Mouse (Mus musculus) midbrain, embryonic 14.5 days (tissue): ENCODE measurements around the gene Tmem115. TPM values are rescaled to one million over a fixed set of nuclear protein-coding genes. Genes with fewer than 3 reads are reported as not detected.

ENCODE experiments used
- ATAC-seq: fragments of 200-750 bp; cut with Nextera tagmentation; 2 replicates; pipeline ENCODE4 v1.8.0; 2017; ENCODE audit warnings: moderate number of reproducible peaks, moderate library complexity; ENCODE audit not compliant: low FRiP score, low TSS enrichment
- DNase-seq: peaks from one replicate; pipeline ENCODE4 v3.0.0-alpha.2; 2015
- H3K27ac ChIP-seq: fragments of 300-500 bp; sonication (generic); replicated peaks from 2 replicates; pipeline ENCODE4 v1.5.1; 2014; ENCODE audit warnings: mild to moderate bottlenecking, low read depth, low read length, moderate library complexity
- H3K27me3 ChIP-seq: fragments of 300-500 bp; sonication (generic); 2 replicates; pipeline ENCODE4 v1.6.1; 2014; ENCODE audit warnings: low read length, control low read depth, mixed read lengths; ENCODE audit not compliant: control insufficient read depth, insufficient read depth
- H3K36me3 ChIP-seq: fragments of 300-500 bp; sonication (generic); 2 replicates; pipeline ENCODE4 v1.6.1; 2014; ENCODE audit warnings: low read length, control low read depth; ENCODE audit not compliant: control insufficient read depth, insufficient read depth
- H3K4me1 ChIP-seq: fragments of 300-500 bp; sonication (generic); 2 replicates; pipeline ENCODE4 v1.6.1; 2014; ENCODE audit warnings: mild to moderate bottlenecking, antibody characterized with exemption, low read length, control low read depth; ENCODE audit not compliant: control insufficient read depth, insufficient read depth
- H3K4me2 ChIP-seq: fragments of 300-500 bp; sonication (generic); 2 replicates; pipeline ENCODE4 v1.6.1; 2014; ENCODE audit warnings: mild to moderate bottlenecking, low read length, moderate library complexity
- H3K4me3 ChIP-seq: fragments of 300-500 bp; sonication (generic); replicated peaks from 2 replicates; pipeline ENCODE4 v1.5.1; 2014; ENCODE audit warnings: low read depth, low read length
- H3K9ac ChIP-seq: fragments of 300-500 bp; sonication (generic); replicated peaks from 2 replicates; pipeline ENCODE4 v1.6.1; 2014; ENCODE audit warnings: mild to moderate bottlenecking, low read length, moderate library complexity
- H3K9me3 ChIP-seq: fragments of 300-500 bp; sonication (generic); 2 replicates; pipeline ENCODE4 v1.6.1; 2016; ENCODE audit warnings: low read length, control low read depth, mixed read lengths; ENCODE audit not compliant: control insufficient read depth
- WGBS: fragments of 180-500 bp; shearing (Covaris S2); extraction: QIAGEN DNeasy Blood & Tissue Kit; methylation state at CpG from one replicate; pipeline ENCODE4 v1.1.7; 2014; 5-methylcytosine and 5-hydroxymethylcytosine counted together
- polyA plus RNA-seq: library from polyadenylated mRNA; unstranded; fragments of >200 nt; fragmentation: Nextera tagmentation; extraction: Ambion mirVana; gene quantifications from 2 replicates; pipeline ENCODE4 v1.2.1, GENCODE M21; 2014

Tmem115 gene
- polyA plus RNA-seq, 1 experiment from 2014 or later = 50.9 TPM

DNA sequence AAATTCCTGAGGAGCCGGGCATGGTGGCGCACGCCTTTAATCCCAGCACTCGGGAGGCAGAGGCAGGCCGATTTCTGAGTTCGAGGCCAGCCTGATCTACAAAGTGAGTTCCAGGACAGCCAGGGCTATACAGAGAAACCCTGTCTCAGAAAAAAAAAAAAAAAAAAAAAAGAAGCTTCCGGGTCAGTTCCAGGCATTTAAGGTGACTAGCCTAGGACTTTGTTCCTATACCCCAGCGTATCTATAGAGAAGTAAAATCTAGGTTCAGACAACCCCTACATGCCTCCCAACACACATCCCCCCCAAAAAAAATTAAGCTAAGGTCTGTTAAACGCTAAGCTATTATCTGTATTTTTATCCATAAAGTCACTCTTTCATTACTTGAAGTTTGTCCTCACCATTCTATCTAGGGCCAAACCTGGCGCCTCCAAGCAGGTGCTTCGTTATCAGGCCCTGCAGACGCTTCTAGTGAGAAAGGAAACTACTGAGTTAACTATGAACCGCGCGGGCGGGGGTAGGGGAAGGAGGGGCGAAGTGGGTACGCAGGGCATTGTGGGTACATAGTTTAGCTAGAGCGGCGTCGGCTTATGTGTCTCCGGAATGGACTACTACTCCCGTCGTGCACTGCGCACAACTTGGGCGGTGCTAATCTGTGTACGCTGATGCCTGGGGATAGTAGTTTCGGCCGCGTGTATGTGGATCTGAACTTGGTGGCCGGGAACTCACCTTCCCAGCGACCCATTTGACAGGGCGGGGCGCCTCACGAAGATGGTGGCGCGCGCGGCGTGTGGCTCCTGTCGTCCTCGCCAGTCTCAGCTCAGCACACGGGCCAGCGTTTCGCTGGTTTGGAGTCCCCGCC lies 53.5 kb downstream of the Tmem115 start, which contains the start of gene Ifrd2:
Ifrd2 (plus strand) TSS at position 669 of the 859 bp plus-strand sequence.
- Histone ChIP-seq H3K27ac (no peak within 1 kb of the TSS), H3K9me3 (no peaks in the 10 kb centered on the region), H3K36me3 (peaks cover 36% of the 10 kb centered on the region), H3K4me1 (peaks cover 9% of the 10 kb centered on the region), H3K4me3 (peak within 1 kb of the TSS; percentile 65), H3K4me2 (peak within 1 kb of the TSS; percentile 89), H3K9ac (peak within 1 kb of the TSS; percentile 54), H3K27me3 (no peaks in the 10 kb centered on the region)
- DNase-seq = peak; percentile 99
- WGBS = 14% methylated on average over 46 of the region's 46 CpGs
- ATAC-seq = peak; percentile 97

DNA sequence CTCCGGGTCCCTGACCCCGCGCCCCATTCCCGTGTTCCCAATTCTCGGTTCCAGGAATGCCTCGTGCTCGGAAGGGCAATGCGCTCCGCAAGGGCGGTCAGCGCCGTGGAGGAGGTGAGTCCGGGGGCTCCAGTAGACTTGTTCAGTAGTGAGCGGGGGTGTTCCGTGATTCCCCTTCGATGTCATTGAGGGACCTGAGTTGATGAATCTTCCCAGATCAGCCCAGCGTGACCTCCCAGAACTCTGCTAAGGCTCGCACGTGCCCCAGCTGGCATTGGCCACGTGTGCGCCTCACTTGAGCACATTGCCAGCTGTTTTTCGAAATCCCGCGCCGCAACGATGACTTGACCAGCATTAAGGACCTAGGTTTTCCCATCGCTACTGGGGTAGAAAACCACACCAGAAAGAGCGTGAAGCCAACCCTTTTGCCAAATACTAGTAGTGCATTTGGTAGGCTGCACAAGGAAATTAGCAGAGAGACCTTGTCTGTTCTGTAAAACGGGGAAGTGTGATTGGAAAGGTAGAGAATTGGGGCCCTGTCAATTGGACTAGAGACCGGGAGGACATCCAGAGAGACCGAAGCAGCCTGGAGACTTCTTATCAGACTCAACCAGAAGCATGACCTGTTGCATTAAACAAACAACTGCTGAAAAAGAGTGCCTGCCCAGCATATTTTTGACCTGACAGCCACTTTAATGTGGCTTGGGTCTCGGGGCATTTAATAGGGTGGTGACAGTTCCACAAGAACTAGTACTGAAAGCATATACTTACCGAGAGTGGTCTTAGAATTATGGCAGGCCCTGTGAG lies 54.3 kb downstream of the Tmem115 start:
- ATAC-seq = peak; percentile 19; the same call in 1 of the 2 replicates

More for the DNA sequence above, 54.3 kb downstream of the Tmem115 start:
- Histone ChIP-seq H3K27ac (no peak overlapping the region), H3K4me2 (peak overlapping the region; percentile 89), H3K4me1 (peaks cover 9% of the 10 kb centered on the region), H3K36me3 (peaks cover 41% of the 10 kb centered on the region), H3K9ac (peak overlapping the region; percentile 54), H3K4me3 (peak overlapping the region; percentile 65), H3K9me3 (no peaks in the 10 kb centered on the region), H3K27me3 (no peaks in the 10 kb centered on the region)
- peak; percentile 56 for DNase-seq
- WGBS = 6% methylated on average over 33 of the region's 33 CpGs

Other genes starting within 250 kb of the Tmem115 start
- gene Mapkapk3, start 244.1 kb upstream of the Tmem115 start, polyA plus RNA-seq = 1.5 and 1.8 TPM in 2 replicates
- gene Cish, start 237.9 kb upstream of the Tmem115 start, polyA plus RNA-seq = 5.0 and 5.5 TPM in 2 replicates
- 20.9 and 21.7 TPM in 2 replicates for gene Hemk1, start 195.6 kb upstream of the Tmem115 start, polyA plus RNA-seq
- 4.1 and 6.3 TPM in 2 replicates for gene 6430571L13Rik, start 193.3 kb upstream of the Tmem115 start, polyA plus RNA-seq
- gene Cacna2d2, start 134.3 kb upstream of the Tmem115 start, polyA plus RNA-seq = 7.9 and 10.6 TPM in 2 replicates
- 35.1 and 49.6 TPM in 2 replicates for gene Cyb561d2, start 8.2 kb downstream of the Tmem115 start, polyA plus RNA-seq
- gene Nprl2, start 8.3 kb downstream of the Tmem115 start, polyA plus RNA-seq = 69.4 and 75.7 TPM in 2 replicates
- gene Zmynd10, start 13.4 kb downstream of the Tmem115 start, polyA plus RNA-seq = 2.2 and 2.5 TPM in 2 replicates
- 35.5 and 40.4 TPM in 2 replicates for gene Rassf1, start 17.6 kb downstream of the Tmem115 start, polyA plus RNA-seq
- gene Tusc2, start 29.3 kb downstream of the Tmem115 start, polyA plus RNA-seq = 119 and 120 TPM in 2 replicates
- 86.8 and 97.7 TPM in 2 replicates for gene Hyal2, start 34.0 kb downstream of the Tmem115 start, polyA plus RNA-seq
- gene Hyal1, start 43.0 kb downstream of the Tmem115 start, polyA plus RNA-seq = 3.4 and 4.9 TPM in 2 replicates
- gene Naa80, start 44.9 kb downstream of the Tmem115 start, polyA plus RNA-seq = 14.1 and 18.2 TPM in 2 replicates
- gene Hyal3, start 46.9 kb downstream of the Tmem115 start, polyA plus RNA-seq = 0.89 and 1.4 TPM in 2 replicates
- gene Ifrd2, start 53.7 kb downstream of the Tmem115 start, polyA plus RNA-seq = 14.5 and 15.7 TPM in 2 replicates
- 1.5 and 3.2 TPM in 2 replicates for gene Sema3b, start 75.3 kb downstream of the Tmem115 start, polyA plus RNA-seq
- gene Gnai2, start 101.4 kb downstream of the Tmem115 start, polyA plus RNA-seq = 284 and 326 TPM in 2 replicates
- gene Slc38a3, start 135.6 kb downstream of the Tmem115 start, polyA plus RNA-seq = 20.4 and 31.9 TPM in 2 replicates
- 0.97 and 2.0 TPM in 2 replicates for gene Gnat1, start 145.8 kb downstream of the Tmem115 start, polyA plus RNA-seq
- gene Sema3f, start 176.5 kb downstream of the Tmem115 start, polyA plus RNA-seq = 34.0 and 37.0 TPM in 2 replicates
- 190 and 241 TPM in 2 replicates for gene Rbm5, start 237.1 kb downstream of the Tmem115 start, polyA plus RNA-seq